Mouse (Mus musculus) myocyte (in vitro differentiated cells): Measurements from ENCODE around the gene Pate2.

ENCODE experiments used
- CEBPB ChIP-seq: IDR thresholded peaks from 2 replicates; pipeline ENCODE4 v1.6.1; 2011; ENCODE audit warnings: mild to moderate bottlenecking, moderate library complexity; ENCODE audit not compliant: poor library complexity, insufficient read depth, severe bottlenecking
- E2F4 ChIP-seq: IDR thresholded peaks from one replicate; pipeline ENCODE4 v1.6.1; 2011; ENCODE audit warnings: mild to moderate bottlenecking, control low read depth, moderate library complexity; ENCODE audit not compliant: insufficient read depth
- MAX ChIP-seq: IDR thresholded peaks from one replicate; pipeline ENCODE4 v1.6.1; 2011; ENCODE audit warnings: low read depth, mild to moderate bottlenecking, control low read depth
- MYOD1 ChIP-seq, 3 experiments: IDR thresholded peaks; one replicate each; pipeline ENCODE4 v1.6.1; 2011; ENCODE audit warnings: control low read depth in 2 of 3, low read depth in 2 of 3, mild to moderate bottlenecking in 2 of 3, moderate library complexity in 1 of 3; ENCODE audit not compliant: insufficient read length in 2 of 3, control insufficient read depth in 1 of 3
- MYOG ChIP-seq, 3 experiments: IDR thresholded peaks; one replicate each; pipeline ENCODE4 v1.6.1; 2011; ENCODE audit warnings: control low read depth in 2 of 3, low read depth in 2 of 3, mild to moderate bottlenecking in 2 of 3; ENCODE audit not compliant: insufficient read length in 2 of 3, control insufficient read depth in 1 of 3, insufficient read depth in 1 of 3
- POLR2A ChIP-seq: IDR thresholded peaks from one replicate; pipeline ENCODE4 v1.6.1; 2011; ENCODE audit warnings: low read depth, mild to moderate bottlenecking, control low read depth, moderate library complexity; ENCODE audit not compliant: insufficient read length
- POLR2AphosphoS2 ChIP-seq: IDR thresholded peaks from one replicate; pipeline ENCODE4 v1.6.1; 2011; ENCODE audit warnings: low read depth, control low read depth; ENCODE audit not compliant: insufficient read length
- REST ChIP-seq: IDR thresholded peaks from one replicate; pipeline ENCODE4 v1.6.1; 2011; ENCODE audit warnings: mild to moderate bottlenecking, control low read depth, moderate library complexity; ENCODE audit not compliant: insufficient read depth, insufficient read length
- SRF ChIP-seq: IDR thresholded peaks from one replicate; pipeline ENCODE4 v1.6.1; 2011; ENCODE audit warnings: low read depth; ENCODE audit not compliant: control insufficient read depth, insufficient read length
- TCF12 ChIP-seq: IDR thresholded peaks from one replicate; pipeline ENCODE4 v1.6.1; 2011; ENCODE audit warnings: mild to moderate bottlenecking, control low read depth; ENCODE audit not compliant: poor library complexity, insufficient read depth, severe bottlenecking
- TCF3 ChIP-seq: IDR thresholded peaks from one replicate; pipeline ENCODE4 v1.6.1; 2011; ENCODE audit warnings: low read depth, control low read depth; ENCODE audit not compliant: insufficient read length
- USF1 ChIP-seq: IDR thresholded peaks from one replicate; pipeline ENCODE4 v1.6.1; 2011; ENCODE audit warnings: low read depth, mild to moderate bottlenecking, control low read depth, moderate library complexity

GRCm38 (mm10) chr9:35529141-35529540 lies 40.9 kb upstream of the Pate2 start:
- no peak for TF ChIP-seq POLR2A
- TF ChIP-seq E2F4: no peak
- TF ChIP-seq MAX: no peak
- TF ChIP-seq CEBPB: no peak
- no peak for TF ChIP-seq TCF12
- TF ChIP-seq MYOG (IDR thresholded peaks at IDR 0.05; ENCODE audit: control insufficient read depth in 1 of 3, insufficient read depth in 1 of 3, insufficient read length in 2 of 3, low read depth in 2 of 3): no peak
- TF ChIP-seq USF1: no peak
- no peak for TF ChIP-seq POLR2AphosphoS2
- no peak for TF ChIP-seq SRF
- TF ChIP-seq TCF3: no peak
- TF ChIP-seq MYOD1 (IDR thresholded peaks at IDR 0.05; ENCODE audit: control insufficient read depth in 1 of 3, insufficient read length in 2 of 3, low read depth in 2 of 3): no peak
- TF ChIP-seq REST: no peak
